Mouse (Mus musculus) activated CD4-positive, CD25-positive, alpha-beta regulatory T cell, adult 4 months (primary cell): ENCODE data around the gene Zfp428. TPM values are rescaled to one million over a fixed set of nuclear protein-coding genes. Genes with fewer than 3 reads are reported as not detected.

ENCODE experiments used
- ATAC-seq: one replicate; pipeline ENCODE4 v1.8.0; 2017
- polyA plus RNA-seq, 2 experiments: library from polyadenylated mRNA; unstranded; fragments of 100-300 nt; shearing (Covaris generic); gene quantifications; one replicate each; pipeline ENCODE4 v1.2.1; 2017

Gene Zfp428
- polyA plus RNA-seq, 2 experiments from 2014 or later = not detected

- no peak for ATAC-seq
Observed at GRCm38 (mm10) chr7:24555786-24556185, 49.0 kb downstream of the Zfp428 start.

GRCm38 (mm10) chr7:24561450-24561849, 54.6 kb downstream of the Zfp428 start:
- ATAC-seq = no peak

- no peak for ATAC-seq
Observed at GRCm38 (mm10) chr7:24563191-24563836, 56.5 kb downstream of the Zfp428 start.

- ATAC-seq = no peak
Observed at GRCm38 (mm10) chr7:24563837-24564206, 57.0 kb downstream of the Zfp428 start.

GRCm38 (mm10) chr7:24564607-24565265, 57.9 kb downstream of the Zfp428 start:
- ATAC-seq = peak; percentile 85

Other genes starting within 250 kb of the Zfp428 start
- 1 to 10 TPM in 1 of 2 experiments, under 1 TPM in 1; 0.61 to 2.0 TPM for gene Zfp93, start 236.6 kb upstream of the Zfp428 start, polyA plus RNA-seq
- gene Zfp61, start 205.8 kb upstream of the Zfp428 start, polyA plus RNA-seq = 10 to 100 TPM; 16.6 to 17.4 TPM
- 1 to 10 TPM; 7.8 to 9.3 TPM for gene Zfp94, start 190.3 kb upstream of the Zfp428 start, polyA plus RNA-seq
- gene Tescl, start 173.1 kb upstream of the Zfp428 start, polyA plus RNA-seq = not detected
- not detected for gene Lypd5, start 157.8 kb upstream of the Zfp428 start, polyA plus RNA-seq
- gene Kcnn4, start 136.7 kb upstream of the Zfp428 start, polyA plus RNA-seq = 100 to 1,000 TPM; 101 to 105 TPM
- 10 to 100 TPM; 24.1 to 31.0 TPM for gene Smg9, start 107.4 kb upstream of the Zfp428 start, polyA plus RNA-seq
- gene Irgc1, start 54.7 kb upstream of the Zfp428 start, polyA plus RNA-seq = not detected
- gene Plaur, start 44.5 kb upstream of the Zfp428 start, polyA plus RNA-seq = 1 to 10 TPM; 1.1 to 1.5 TPM
- gene Cadm4, start 25.0 kb upstream of the Zfp428 start, polyA plus RNA-seq = not detected
- gene AC161166.1, start 5.4 kb downstream of the Zfp428 start, polyA plus RNA-seq = under 1 TPM in 1 of 2 experiments, not detected in 1; 0.17 TPM
- 1 to 10 TPM; 1.5 to 1.8 TPM for gene Irgq, start 23.7 kb downstream of the Zfp428 start, polyA plus RNA-seq
- gene Pinlyp, start 39.1 kb downstream of the Zfp428 start, polyA plus RNA-seq = not detected
- gene Xrcc1, start 39.3 kb downstream of the Zfp428 start, polyA plus RNA-seq = 10 to 100 TPM; 19.9 to 30.3 TPM
- gene Ethe1, start 80.5 kb downstream of the Zfp428 start, polyA plus RNA-seq = 10 to 100 TPM; 19.0 to 21.6 TPM
- gene Zfp575, start 80.6 kb downstream of the Zfp428 start, polyA plus RNA-seq = under 1 TPM in 1 of 2 experiments, not detected in 1; 0.12 TPM
- under 1 TPM; 0.25 to 0.73 TPM for gene Phldb3, start 103.8 kb downstream of the Zfp428 start, polyA plus RNA-seq
- gene Lypd3, start 129.5 kb downstream of the Zfp428 start, polyA plus RNA-seq = not detected
- gene Tex101, start 169.7 kb downstream of the Zfp428 start, polyA plus RNA-seq = not detected
- gene BC049730, start 202.2 kb downstream of the Zfp428 start, polyA plus RNA-seq = not detected
- not detected for gene Gm4763, start 219.9 kb downstream of the Zfp428 start, polyA plus RNA-seq